In the genomic region with DNA sequence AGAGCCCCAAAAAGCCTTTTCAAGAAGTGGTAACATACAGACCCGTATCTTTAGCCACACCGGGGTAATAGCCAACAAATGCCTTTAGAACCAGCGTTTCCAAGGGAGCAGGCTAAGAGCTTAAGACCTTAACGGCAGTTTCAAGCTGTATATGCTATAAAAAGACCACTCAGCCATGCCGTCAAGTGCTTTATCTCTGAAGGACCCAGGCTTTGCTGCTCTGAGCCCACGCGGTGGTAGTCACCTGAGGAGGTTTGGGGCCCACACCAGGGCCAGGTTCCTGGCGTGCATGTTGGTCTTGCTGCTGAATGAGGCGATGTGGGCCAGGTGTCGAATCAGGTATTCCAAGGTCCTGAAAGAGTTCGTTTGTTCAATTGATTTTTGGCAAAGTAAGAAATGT, we compare ENCODE assay signal across 12 mouse cellular contexts.
"Had no signal": no experiment of that assay in that cellular context is flagged by ENCODE, and none has a peak within 500 bp of the region (broad histone marks: within the 10 kb centered on the region; RNA-seq: fewer than 3 reads in every experiment).

No protein-coding gene starts in this region.

- H3K9me3 ChIP-seq: kidney, embryonic 15.5 days; limb, embryonic 13.5 days; neural tube, embryonic 15.5 days had no signal

- H3K27ac ChIP-seq: kidney, embryonic 15.5 days; limb, embryonic 13.5 days; liver, embryonic 14.5 days; neural tube, embryonic 15.5 days had no signal

- H3K4me2 ChIP-seq: kidney, embryonic 15.5 days; limb, embryonic 13.5 days; neural tube, embryonic 15.5 days had no signal

- H3K4me3 ChIP-seq: kidney, embryonic 15.5 days; limb, embryonic 13.5 days; myocyte; neural tube, embryonic 15.5 days had no signal

- H3K36me3 ChIP-seq: neural tube, embryonic 15.5 days had no signal

- DNase-seq: kidney, postnatal 14 days; left cerebral cortex, postnatal 4 days; lung, postnatal 10 days; midbrain, embryonic 14.5 days; right cerebral cortex, adult 18-20 months; right cerebral cortex, postnatal 25 days; thymus, postnatal 36 days had no signal

- H3K27me3 ChIP-seq: kidney, embryonic 15.5 days; limb, embryonic 13.5 days; neural tube, embryonic 15.5 days had no signal

- H3K4me1 ChIP-seq: neural tube, embryonic 15.5 days had no signal

- H3K9ac ChIP-seq: kidney, embryonic 15.5 days; limb, embryonic 13.5 days; liver, embryonic 14.5 days; neural tube, embryonic 15.5 days had no signal
